Mouse (Mus musculus): ENCODE measurements around the gene Cped1.

Cped1 gene

GRCm38 (mm10) chr6:22026358-22026673 lies 40.6 kb downstream of the Cped1 start:
- no peak for DNase-seq (ENCODE audit: low spot score in 2 of 2)

GRCm38 (mm10) chr6:22026761-22027594 lies 41.3 kb downstream of the Cped1 start:
- no peak for DNase-seq (ENCODE audit: low spot score in 2 of 2)

GRCm38 (mm10) chr6:22027854-22028253 lies 42.1 kb downstream of the Cped1 start:
- no peak for DNase-seq (ENCODE audit: low spot score in 2 of 2)

GRCm38 (mm10) chr6:22030381-22030780 lies 44.7 kb downstream of the Cped1 start:
- DNase-seq (ENCODE audit: low spot score in 2 of 2), result no peak

GRCm38 (mm10) chr6:22033188-22033587 lies 47.5 kb downstream of the Cped1 start:
- DNase-seq (ENCODE audit: low spot score in 2 of 2), result no peak

- no peak for DNase-seq (ENCODE audit: low spot score in 2 of 2)
Measured at GRCm38 (mm10) chr6:22035408-22035807, 49.7 kb downstream of the Cped1 start.

GRCm38 (mm10) chr6:22035895-22036294 lies 50.2 kb downstream of the Cped1 start:
- no peak for DNase-seq (ENCODE audit: low spot score in 2 of 2)

- no peak for DNase-seq (ENCODE audit: low spot score in 2 of 2)
Measured at GRCm38 (mm10) chr6:22036396-22036795, 50.7 kb downstream of the Cped1 start.

- no peak for DNase-seq (ENCODE audit: low spot score in 2 of 2)
Measured at GRCm38 (mm10) chr6:22036911-22037310, 51.2 kb downstream of the Cped1 start.

- no peak for DNase-seq (ENCODE audit: low spot score in 2 of 2)
Measured at GRCm38 (mm10) chr6:22037441-22038050, 51.8 kb downstream of the Cped1 start.

GRCm38 (mm10) chr6:22039666-22040065 lies 54.0 kb downstream of the Cped1 start:
- DNase-seq (ENCODE audit: low spot score in 2 of 2), result peak in 1 of 2 experiments; percentile 21

- DNase-seq (ENCODE audit: low spot score in 2 of 2), result no peak
Measured at GRCm38 (mm10) chr6:22044880-22045605, 59.3 kb downstream of the Cped1 start.

GRCm38 (mm10) chr6:22047101-22047500 lies 61.4 kb downstream of the Cped1 start:
- no peak for DNase-seq (ENCODE audit: low spot score in 2 of 2)

GRCm38 (mm10) chr6:22049093-22049492 lies 63.4 kb downstream of the Cped1 start:
- DNase-seq (ENCODE audit: low spot score in 2 of 2), result no peak

GRCm38 (mm10) chr6:22051526-22051925 lies 65.8 kb downstream of the Cped1 start:
- DNase-seq (ENCODE audit: low spot score in 2 of 2), result no peak

GRCm38 (mm10) chr6:22053014-22053413 lies 67.3 kb downstream of the Cped1 start:
- DNase-seq (ENCODE audit: low spot score in 2 of 2), result no peak

- DNase-seq (ENCODE audit: low spot score in 2 of 2), result no peak
Measured at GRCm38 (mm10) chr6:22064341-22064740, 78.6 kb downstream of the Cped1 start.

- no peak for DNase-seq (ENCODE audit: low spot score in 2 of 2)
Measured at GRCm38 (mm10) chr6:22070603-22071322, 85.0 kb downstream of the Cped1 start.

- DNase-seq (ENCODE audit: low spot score in 2 of 2), result no peak
Measured at GRCm38 (mm10) chr6:22071323-22071840, 85.7 kb downstream of the Cped1 start.

GRCm38 (mm10) chr6:22072737-22073136 lies 87.0 kb downstream of the Cped1 start:
- no peak for DNase-seq (ENCODE audit: low spot score in 2 of 2)

GRCm38 (mm10) chr6:22074232-22075083 lies 88.7 kb downstream of the Cped1 start:
- no peak for DNase-seq (ENCODE audit: low spot score in 2 of 2)
